Mouse (Mus musculus) heart, embryonic 10.5 days (tissue): ENCODE data around the gene Hs3st6. TPM values are rescaled to one million over a fixed set of nuclear protein-coding genes. Genes with fewer than 3 reads are reported as not detected.

Experiments used
- DNase-seq: peaks from one replicate; pipeline ENCODE4 v3.0.0-alpha.2; 2017; ENCODE audit warnings: low spot score
- H3K27ac ChIP-seq: fragments of 300-500 bp; sonication (generic); 2 replicates; pipeline ENCODE4 v1.5.1; 2016; ENCODE audit warnings: mild to moderate bottlenecking
- H3K27me3 ChIP-seq: fragments of 300-500 bp; sonication (generic); 2 replicates; pipeline ENCODE4 v1.6.1; 2016; ENCODE audit warnings: mild to moderate bottlenecking; ENCODE audit not compliant: poor library complexity, insufficient read depth, severe bottlenecking
- H3K36me3 ChIP-seq: fragments of 300-500 bp; sonication (generic); 2 replicates; pipeline ENCODE4 v1.6.1; 2016; ENCODE audit warnings: mild to moderate bottlenecking, moderate library complexity
- H3K4me1 ChIP-seq: fragments of 300-500 bp; sonication (generic); 2 replicates; pipeline ENCODE4 v1.6.1; 2016; ENCODE audit warnings: mild to moderate bottlenecking
- H3K4me3 ChIP-seq: fragments of 300-500 bp; sonication (generic); 2 replicates; pipeline ENCODE4 v1.5.1; 2016; ENCODE audit warnings: mild to moderate bottlenecking, moderate library complexity
- H3K9me3 ChIP-seq: fragments of 300-500 bp; sonication (generic); 2 replicates; pipeline ENCODE4 v1.6.1; 2016; ENCODE audit warnings: mild to moderate bottlenecking, moderate library complexity
- WGBS: fragments of 180-500 bp; shearing (Covaris S2); methylation state at CpG from one replicate; pipeline ENCODE4 v1.1.7; 2016; 5-methylcytosine and 5-hydroxymethylcytosine counted together
- polyA plus RNA-seq: library from polyadenylated mRNA; unstranded; fragments of >200 nt; fragmentation: Nextera tagmentation; extraction: Ambion mirVana; gene quantifications from 2 replicates; pipeline ENCODE4 v1.2.1, GENCODE M21; 2016

The Hs3st6 gene
- polyA plus RNA-seq, 1 experiment from 2014 or later, result 0.80 TPM

GRCm38 (mm10) chr17:24734513-24734912 lies 18.3 kb upstream of the Hs3st6 start:
- no peak for DNase-seq
- Histone ChIP-seq H3K36me3 (no peaks in the 10 kb centered on the region), H3K4me1 (peaks cover 41% of the 10 kb centered on the region), H3K27ac (no peak overlapping the region), H3K9me3 (no peaks in the 10 kb centered on the region), H3K27me3 (no peaks in the 10 kb centered on the region), H3K4me3 (no peak overlapping the region)
- WGBS, result 72% methylated on average over 1 of the region's 1 CpGs

DNA sequence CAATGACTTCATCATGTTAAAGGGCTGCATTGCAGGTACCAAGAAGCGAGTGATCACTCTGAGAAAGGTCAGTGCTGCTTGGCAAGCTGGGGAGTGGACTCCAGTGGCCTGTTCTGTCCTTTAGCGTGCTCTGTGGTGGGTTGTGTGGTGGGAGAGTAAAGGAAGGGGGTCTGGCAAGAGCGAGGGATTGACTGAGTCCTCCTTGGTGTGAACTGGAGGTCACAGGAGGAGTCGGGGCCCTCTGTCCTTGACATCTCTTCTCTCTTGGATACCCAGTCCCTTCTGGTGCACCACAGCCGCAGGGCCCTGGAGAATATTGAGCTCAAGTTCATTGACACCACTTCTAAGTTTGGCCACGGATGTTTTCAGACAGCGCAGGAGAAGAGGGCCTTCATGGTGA lies 17.3 kb upstream of the Hs3st6 start:
- Histone ChIP-seq H3K4me1 (peaks cover 41% of the 10 kb centered on the region), H3K27me3 (no peaks in the 10 kb centered on the region), H3K36me3 (0 out of 2 replicates have a peak, but pooled peaks cover 5% of the 10 kb centered on the region), H3K9me3 (no peaks in the 10 kb centered on the region), H3K27ac (peak overlapping the region; percentile 88), H3K4me3 (peak overlapping the region; percentile 82; the same call in 1 of the 2 replicates)
- no peak for DNase-seq
- 83% methylated on average over 7 of the region's 7 CpGs for WGBS

GRCm38 (mm10) chr17:24736330-24737051 lies 16.3 kb upstream of the Hs3st6 start, which contains the start of gene Msrb1:
TSS of gene Msrb1 (plus strand) at chr17:24736642.
- 0 out of 2 replicates have a peak, but pooled peaks cover 5% of the 10 kb centered on the region for H3K36me3 ChIP-seq
- DNase-seq, result peak; percentile 99
- no peaks in the 10 kb centered on the region for H3K9me3 ChIP-seq
- no peaks in the 10 kb centered on the region for H3K27me3 ChIP-seq
- peak within 1 kb of the TSS; percentile 82 for H3K4me3 ChIP-seq
- H3K27ac ChIP-seq, result peak within 1 kb of the TSS; percentile 88
- peaks cover 41% of the 10 kb centered on the region for H3K4me1 ChIP-seq
- WGBS, result 2% methylated on average over 29 of the region's 29 CpGs

DNA sequence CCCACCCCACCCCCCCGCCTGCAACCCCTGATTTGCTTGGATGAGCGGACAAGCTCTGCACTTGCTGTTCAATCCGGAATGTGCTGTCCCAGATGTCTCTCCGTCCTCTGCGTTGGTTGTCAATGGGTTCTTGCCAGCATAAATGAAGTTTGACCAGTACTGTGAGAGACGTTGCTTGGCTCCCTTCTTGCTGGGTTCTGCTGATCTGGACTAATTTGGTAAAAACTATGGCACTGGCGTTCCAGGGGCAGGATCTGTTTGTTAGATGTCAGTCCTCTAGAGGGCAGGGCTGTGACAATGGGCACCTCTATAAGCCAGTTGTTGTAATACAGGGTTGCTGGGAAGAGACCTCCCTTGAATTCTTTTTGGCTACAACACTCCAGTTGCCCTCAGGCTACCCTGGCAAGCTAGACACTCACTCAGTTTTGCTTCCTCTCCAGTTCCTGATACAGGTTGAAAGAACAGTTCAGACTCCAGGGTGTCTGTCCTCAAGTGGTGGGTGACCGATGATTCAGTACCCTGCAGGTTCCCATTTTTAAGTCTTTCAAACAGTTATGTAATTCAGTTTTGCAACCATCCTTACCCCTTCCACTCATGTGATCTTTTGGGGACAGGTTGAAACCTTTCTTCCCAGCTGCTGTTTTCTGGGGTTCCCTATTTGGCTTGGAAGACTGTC lies 15.5 kb upstream of the Hs3st6 start:
- WGBS, result 25% methylated on average over 8 of the region's 8 CpGs
- no peak for DNase-seq
- peaks cover 11% of the 10 kb centered on the region; the same call in 1 of the 2 replicates for H3K36me3 ChIP-seq
- no peaks in the 10 kb centered on the region for H3K9me3 ChIP-seq
- peaks cover 36% of the 10 kb centered on the region for H3K4me1 ChIP-seq
- H3K4me3 ChIP-seq, result peak overlapping the region; percentile 82
- H3K27me3 ChIP-seq, result no peaks in the 10 kb centered on the region
- peak overlapping the region; percentile 88 for H3K27ac ChIP-seq

- Histone ChIP-seq H3K27me3 (no peaks in the 10 kb centered on the region), H3K9me3 (no peaks in the 10 kb centered on the region), H3K4me1 (peaks cover 29% of the 10 kb centered on the region), H3K4me3 (no peak overlapping the region), H3K36me3 (peaks cover 11% of the 10 kb centered on the region; the same call in 1 of the 2 replicates), H3K27ac (no peak overlapping the region)
- 77% methylated on average over 4 of the region's 4 CpGs for WGBS
- DNase-seq, result no peak
These were observed 14.6 kb upstream of the Hs3st6 start for GRCm38 (mm10) chr17:24738238-24738637.

GRCm38 (mm10) chr17:24739926-24740325 lies 12.9 kb upstream of the Hs3st6 start:
- Histone ChIP-seq H3K9me3 (no peaks in the 10 kb centered on the region), H3K27ac (no peak overlapping the region), H3K27me3 (no peaks in the 10 kb centered on the region), H3K36me3 (peaks cover 11% of the 10 kb centered on the region; the same call in 1 of the 2 replicates), H3K4me3 (no peak overlapping the region), H3K4me1 (peaks cover 27% of the 10 kb centered on the region)
- 78% methylated on average over 8 of the region's 8 CpGs for WGBS
- no peak for DNase-seq

DNA sequence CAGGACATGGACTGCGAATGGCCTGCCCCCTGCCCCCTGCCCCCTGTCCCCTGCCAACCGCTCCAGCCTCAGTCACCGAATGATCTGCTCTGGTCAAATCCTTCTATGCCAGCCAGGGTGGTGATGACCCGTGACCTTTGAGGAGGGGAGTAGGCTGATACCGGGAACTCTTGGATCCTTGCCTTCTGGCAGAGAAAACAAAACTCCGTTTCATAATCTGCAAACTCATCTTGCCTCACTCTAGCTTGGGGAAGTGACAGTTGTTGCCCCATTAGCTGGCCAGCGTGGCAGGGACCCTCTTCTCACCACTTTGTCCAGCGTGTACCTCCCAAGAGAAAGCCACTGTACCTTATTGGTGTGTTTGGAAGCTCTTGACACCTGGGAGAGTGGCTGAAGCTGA lies 10.5 kb upstream of the Hs3st6 start:
- H3K27ac ChIP-seq, result no peak overlapping the region
- no peaks in the 10 kb centered on the region for H3K9me3 ChIP-seq
- peaks cover 11% of the 10 kb centered on the region; the same call in 1 of the 2 replicates for H3K36me3 ChIP-seq
- 85% methylated on average over 8 of the region's 8 CpGs for WGBS
- H3K4me1 ChIP-seq, result peaks cover 13% of the 10 kb centered on the region
- DNase-seq, result no peak
- H3K27me3 ChIP-seq, result 0 out of 2 replicates have a peak, but pooled peaks cover under 1% of the 10 kb centered on the region
- no peak overlapping the region for H3K4me3 ChIP-seq

DNA sequence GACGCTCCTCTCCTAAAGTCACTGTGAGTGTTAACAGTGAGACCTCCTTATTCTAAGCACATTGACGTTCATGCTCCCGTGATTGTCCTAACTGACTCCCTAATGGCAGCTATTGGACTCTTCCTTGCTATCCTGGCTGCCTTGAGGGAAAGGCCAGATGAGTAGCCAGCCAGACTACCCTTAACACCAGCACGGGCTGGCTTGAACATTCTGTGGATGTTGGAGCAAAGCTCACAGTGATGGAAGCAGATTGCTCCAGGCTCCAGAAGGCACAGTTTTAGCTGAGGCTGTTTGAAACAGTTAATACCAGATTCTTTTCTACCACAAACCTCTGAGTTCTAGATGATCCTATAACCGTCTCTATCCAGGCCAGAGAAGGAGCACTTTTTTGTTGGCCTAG lies 8.9 kb upstream of the Hs3st6 start:
- 0 out of 2 replicates have a peak, but pooled peaks cover 4% of the 10 kb centered on the region for H3K4me1 ChIP-seq
- DNase-seq, result no peak
- 66% methylated on average over 5 of the region's 5 CpGs for WGBS
- no peaks in the 10 kb centered on the region for H3K9me3 ChIP-seq
- 0 out of 2 replicates have a peak, but pooled peaks cover 6% of the 10 kb centered on the region for H3K27me3 ChIP-seq
- H3K27ac ChIP-seq, result no peak overlapping the region
- no peak overlapping the region for H3K4me3 ChIP-seq
- H3K36me3 ChIP-seq, result peaks cover 11% of the 10 kb centered on the region; the same call in 1 of the 2 replicates

DNA sequence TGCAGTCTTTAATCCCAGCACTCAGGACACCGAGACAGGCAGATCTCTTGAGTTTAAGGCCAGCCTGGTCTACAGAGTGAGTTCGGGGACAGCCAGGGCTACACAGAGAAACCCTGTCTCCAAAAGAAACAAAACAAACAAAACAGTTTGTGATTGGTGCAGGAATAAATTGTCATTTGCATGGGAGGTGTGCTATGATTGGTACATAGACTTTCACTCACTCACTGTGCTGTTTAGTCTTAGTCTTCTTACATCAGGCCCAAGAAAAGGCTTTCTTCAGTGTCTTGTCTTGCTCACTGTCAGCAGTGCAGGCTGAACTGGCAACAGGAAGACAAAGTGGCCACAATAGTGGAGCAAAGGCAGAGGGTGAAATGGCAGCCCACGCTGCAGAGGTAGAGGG lies 8.4 kb upstream of the Hs3st6 start:
- no peak overlapping the region for H3K27ac ChIP-seq
- H3K36me3 ChIP-seq, result peaks cover 11% of the 10 kb centered on the region; the same call in 1 of the 2 replicates
- no peak for DNase-seq
- 0 out of 2 replicates have a peak, but pooled peaks cover 6% of the 10 kb centered on the region for H3K27me3 ChIP-seq
- H3K4me3 ChIP-seq, result no peak overlapping the region
- no peaks in the 10 kb centered on the region for H3K9me3 ChIP-seq
- H3K4me1 ChIP-seq, result 0 out of 2 replicates have a peak, but pooled peaks cover 4% of the 10 kb centered on the region
- WGBS, result 61% methylated on average over 3 of the region's 3 CpGs

- peaks cover 6% of the 10 kb centered on the region; the same call in 1 of the 2 replicates for H3K36me3 ChIP-seq
- 19% methylated on average over 7 of the region's 7 CpGs for WGBS
- peaks cover 18% of the 10 kb centered on the region for H3K27me3 ChIP-seq
- 0 out of 2 replicates have a peak, but pooled peaks cover 4% of the 10 kb centered on the region for H3K4me1 ChIP-seq
- H3K4me3 ChIP-seq, result no peak overlapping the region
- no peak overlapping the region for H3K27ac ChIP-seq
- peak; percentile 90 for DNase-seq
- H3K9me3 ChIP-seq, result no peaks in the 10 kb centered on the region
These were observed 7.0 kb upstream of the Hs3st6 start for GRCm38 (mm10) chr17:24745526-24746497.

DNA sequence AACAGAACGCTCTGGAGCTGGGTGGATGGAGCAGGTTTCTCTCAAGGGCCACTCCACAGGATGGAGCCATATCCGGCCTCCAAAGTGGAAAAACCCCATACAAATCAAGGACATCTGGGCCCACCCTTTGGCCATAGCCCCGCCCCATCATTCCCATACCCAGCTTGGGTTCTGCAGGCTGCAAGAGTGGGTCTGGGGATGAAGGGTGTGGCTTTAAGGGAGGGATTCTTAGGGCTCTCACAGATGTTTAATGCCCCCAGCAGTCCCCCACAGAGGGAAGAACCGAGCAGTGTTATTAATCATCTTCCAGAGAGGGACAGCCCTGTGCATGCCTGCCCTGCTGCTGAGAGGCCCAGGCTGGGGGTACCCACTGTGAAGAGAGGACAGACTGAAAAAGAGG lies 5.8 kb upstream of the Hs3st6 start:
- DNase-seq, result no peak
- peaks cover 5% of the 10 kb centered on the region; the same call in 1 of the 2 replicates for H3K4me1 ChIP-seq
- no peaks in the 10 kb centered on the region for H3K9me3 ChIP-seq
- H3K27ac ChIP-seq, result no peak overlapping the region
- H3K36me3 ChIP-seq, result peaks cover 2% of the 10 kb centered on the region; the same call in 1 of the 2 replicates
- H3K27me3 ChIP-seq, result peaks cover 30% of the 10 kb centered on the region
- WGBS, result 45% methylated on average over 4 of the region's 4 CpGs
- H3K4me3 ChIP-seq, result no peak overlapping the region

DNA sequence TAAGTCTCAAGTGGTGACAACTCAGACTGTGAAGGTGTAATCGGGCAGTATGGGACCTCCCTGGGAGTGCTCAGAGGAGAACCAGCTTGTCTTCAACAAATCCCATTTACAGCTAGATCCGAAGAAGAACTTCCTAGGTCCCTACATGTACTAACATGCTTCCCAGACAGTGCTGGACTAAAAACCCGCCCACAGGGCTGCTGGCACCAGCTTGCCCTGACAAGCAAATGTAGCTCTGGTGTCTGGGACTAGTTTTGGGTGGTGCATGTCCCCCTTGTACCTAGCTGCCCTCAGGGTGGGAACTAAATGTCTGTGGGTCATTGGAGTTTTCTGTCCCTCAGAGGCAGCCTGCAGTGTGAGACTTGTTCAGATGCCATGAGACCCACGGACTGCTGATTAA lies 1.3 kb upstream of the Hs3st6 start:
- Histone ChIP-seq H3K4me1 (peaks cover 23% of the 10 kb centered on the region), H3K4me3 (no peak overlapping the region), H3K9me3 (no peaks in the 10 kb centered on the region), H3K36me3 (no peaks in the 10 kb centered on the region), H3K27ac (no peak overlapping the region), H3K27me3 (peaks cover 75% of the 10 kb centered on the region)
- WGBS, result 9% methylated on average over 4 of the region's 4 CpGs
- no peak for DNase-seq
